Mouse (Mus musculus) gastrocnemius, adult 2 months (tissue): ENCODE results near the gene Dnajb2. TPM values are rescaled to one million over a fixed set of nuclear protein-coding genes. Genes with fewer than 3 reads are reported as not detected.

ENCODE experiments used
- DNase-seq: peaks from one replicate; pipeline ENCODE4 v3.0.0; 2022
- H3K27ac ChIP-seq: fragments of 200-600 bp; 2 replicates; pipeline ENCODE4 v1.8.1; 2022; ENCODE audit warnings: mild to moderate bottlenecking
- H3K4me3 ChIP-seq: fragments of 200-600 bp; 2 replicates; pipeline ENCODE4 v1.8.1; 2022; ENCODE audit warnings: mild to moderate bottlenecking, moderate library complexity
- CTCF ChIP-seq: fragments of 200-600 bp; IDR thresholded peaks from 2 replicates; pipeline ENCODE4 v1.8.1; 2022; ENCODE audit warnings: antibody characterized with exemption, mild to moderate bottlenecking, moderate library complexity
- intact Hi-C: fragments of 180-260 bp; cut with DNase I; formaldehyde crosslinking; loops from one replicate; pipeline ENCODE4 v1.15.1; 2025
- total RNA-seq, 2 experiments: library from RNA; stranded (reverse); gene quantifications; 2 replicates each; pipeline ENCODE4 v1.2.3; 2021

Gene Dnajb2
- total RNA-seq, 2 experiments from 2014 or later, result 83.2 to 88.9 TPM

- no peak overlapping the region for H3K27ac ChIP-seq
- no peak for TF ChIP-seq CTCF
- DNase-seq, result peak; percentile 70
- no peak overlapping the region for H3K4me3 ChIP-seq
- intact Hi-C loops, result no loop called here
Observed at GRCm38 (mm10) chr1:75262969-75263951, 27.1 kb downstream of the Dnajb2 start.

GRCm38 (mm10) chr1:75264091-75264880, 28.1 kb downstream of the Dnajb2 start, which contains the start of gene Ptprn:
Gene Ptprn, minus strand, starts transcription at chr1:75264502.
- no peak for DNase-seq
- intact Hi-C loops, result no loop called here
- Histone ChIP-seq H3K4me3 (no peak within 1 kb of the TSS), H3K27ac (no peak within 1 kb of the TSS)
- TF ChIP-seq CTCF, result no peak

GRCm38 (mm10) chr1:75277195-75278188, 41.3 kb downstream of the Dnajb2 start:
- intact Hi-C loops, result no loop called here
- H3K4me3 ChIP-seq, result no peak overlapping the region
- no peak overlapping the region for H3K27ac ChIP-seq
- TF ChIP-seq CTCF, result no peak
- peak; percentile 50 for DNase-seq

GRCm38 (mm10) chr1:75278228-75278627, 42.0 kb downstream of the Dnajb2 start, which contains the start of gene Resp18:
Gene Resp18, minus strand, starts transcription at chr1:75278415.
- TF ChIP-seq CTCF, result no peak
- intact Hi-C loops, result no loop called here
- Histone ChIP-seq H3K4me3 (no peak within 1 kb of the TSS), H3K27ac (no peak within 1 kb of the TSS)
- DNase-seq, result no peak

GRCm38 (mm10) chr1:75283017-75283416, 46.8 kb downstream of the Dnajb2 start:
- Histone ChIP-seq H3K27ac (no peak overlapping the region), H3K4me3 (no peak overlapping the region)
- TF ChIP-seq CTCF, result no peak
- intact Hi-C loops, result no loop called here
- DNase-seq, result no peak

GRCm38 (mm10) chr1:75284911-75285310, 48.7 kb downstream of the Dnajb2 start:
- no peak overlapping the region for H3K27ac ChIP-seq
- no peak for DNase-seq
- no peak overlapping the region for H3K4me3 ChIP-seq
- intact Hi-C loops, result no loop called here
- TF ChIP-seq CTCF, result no peak

- intact Hi-C loops, result no loop called here
- no peak for DNase-seq
- no peak for TF ChIP-seq CTCF
- Histone ChIP-seq H3K4me3 (no peak overlapping the region), H3K27ac (no peak overlapping the region)
Observed at GRCm38 (mm10) chr1:75289376-75289775, 53.2 kb downstream of the Dnajb2 start.

- Histone ChIP-seq H3K27ac (no peak overlapping the region), H3K4me3 (no peak overlapping the region)
- DNase-seq, result no peak
- no peak for TF ChIP-seq CTCF
- intact Hi-C loops, result no loop called here
Observed at GRCm38 (mm10) chr1:75289888-75290431, 53.8 kb downstream of the Dnajb2 start.

GRCm38 (mm10) chr1:75290582-75290981, 54.4 kb downstream of the Dnajb2 start:
- no peak for DNase-seq
- no peak overlapping the region for H3K4me3 ChIP-seq
- intact Hi-C loops, result no loop called here
- no peak overlapping the region for H3K27ac ChIP-seq
- TF ChIP-seq CTCF, result peak; percentile 46

- DNase-seq, result no peak
- Histone ChIP-seq H3K27ac (no peak overlapping the region), H3K4me3 (no peak overlapping the region)
- intact Hi-C loops, result no loop called here
- TF ChIP-seq CTCF, result no peak
Observed at GRCm38 (mm10) chr1:75291321-75291720, 55.1 kb downstream of the Dnajb2 start.

GRCm38 (mm10) chr1:75292476-75293330, 56.5 kb downstream of the Dnajb2 start:
- intact Hi-C loops, result no loop called here
- TF ChIP-seq CTCF, result no peak
- no peak overlapping the region for H3K27ac ChIP-seq

More at GRCm38 (mm10) chr1:75292476-75293330, 56.5 kb downstream of the Dnajb2 start:
- DNase-seq, result no peak
- H3K4me3 ChIP-seq, result no peak overlapping the region
